Mouse (Mus musculus) fat pad, adult 2 months (tissue): Measurements from ENCODE around the gene Gramd4.
"Not testable (repeated sequence)": the region's sequence is repeated elsewhere in the genome, so short reads cannot be mapped to it uniquely, and the experiment has no call there.

ENCODE experiments used
- DNase-seq: peaks from one replicate; pipeline ENCODE4 v3.0.0-alpha.2; 2011; ENCODE audit warnings: low read depth, low spot score; ENCODE audit errors: extremely low read depth

Gramd4 gene

GRCm38 (mm10) chr15:86089091-86089744 is 31.7 kb downstream of the Gramd4 start:
- no peak for DNase-seq

GRCm38 (mm10) chr15:86089991-86090529 is 32.6 kb downstream of the Gramd4 start:
- DNase-seq = peak; percentile 56

- no peak for DNase-seq
Measured at GRCm38 (mm10) chr15:86090578-86090977, 33.1 kb downstream of the Gramd4 start.

- DNase-seq = no peak
Measured at GRCm38 (mm10) chr15:86091201-86091997, 33.9 kb downstream of the Gramd4 start.

GRCm38 (mm10) chr15:86091998-86092670 is 34.6 kb downstream of the Gramd4 start:
- no peak for DNase-seq

- DNase-seq = peak; percentile 45
Measured at GRCm38 (mm10) chr15:86093236-86093635, 35.7 kb downstream of the Gramd4 start.

GRCm38 (mm10) chr15:86094324-86095121 is 37.0 kb downstream of the Gramd4 start:
- no peak for DNase-seq

GRCm38 (mm10) chr15:86095722-86096603 is 38.5 kb downstream of the Gramd4 start:
- no peak for DNase-seq

GRCm38 (mm10) chr15:86096604-86097020 is 39.1 kb downstream of the Gramd4 start:
- not testable (repeated sequence) for DNase-seq

- no peak for DNase-seq
Measured at GRCm38 (mm10) chr15:86097871-86098270, 40.4 kb downstream of the Gramd4 start.

- DNase-seq = no peak
Measured at GRCm38 (mm10) chr15:86101585-86101984, 44.1 kb downstream of the Gramd4 start.

GRCm38 (mm10) chr15:86102308-86102707 is 44.8 kb downstream of the Gramd4 start:
- no peak for DNase-seq

GRCm38 (mm10) chr15:86104401-86105344 is 47.2 kb downstream of the Gramd4 start:
- DNase-seq = no peak

- DNase-seq = no peak
Measured at GRCm38 (mm10) chr15:86105345-86105697, 47.8 kb downstream of the Gramd4 start.

- no peak for DNase-seq
Measured at GRCm38 (mm10) chr15:86105751-86106150, 48.3 kb downstream of the Gramd4 start.

- no peak for DNase-seq
Measured at GRCm38 (mm10) chr15:86107831-86108471, 50.5 kb downstream of the Gramd4 start.

- DNase-seq = no peak
Measured at GRCm38 (mm10) chr15:86109245-86109644, 51.8 kb downstream of the Gramd4 start.

- no peak for DNase-seq
Measured at GRCm38 (mm10) chr15:86109650-86110211, 52.2 kb downstream of the Gramd4 start.
